Mouse (Mus musculus) lung, embryonic 15.5 days (tissue): ENCODE measurements at regions not wholly inside any gene's neighbourhood (a gene's known extent, or its start where the extent isn't known, plus 50 kb on each side); places are given as distances from the start of the nearest gene placed in this dataset.

Experiments used
- ATAC-seq: fragments of 200-750 bp; cut with Nextera tagmentation; 2 replicates; pipeline ENCODE4 v1.8.0; 2017; ENCODE audit warnings: moderate number of reproducible peaks, borderline replicate concordance; ENCODE audit not compliant: low FRiP score, low TSS enrichment; ENCODE audit errors: extremely low read depth
- H3K27ac ChIP-seq: fragments of 300-500 bp; sonication (generic); 2 replicates; pipeline ENCODE4 v1.5.1; 2015; ENCODE audit warnings: moderate library complexity, mild to moderate bottlenecking, inconsistent platforms
- H3K27me3 ChIP-seq: fragments of 300-500 bp; sonication (generic); 2 replicates; pipeline ENCODE4 v1.6.1; 2015; ENCODE audit warnings: inconsistent platforms
- H3K36me3 ChIP-seq: fragments of 300-500 bp; sonication (generic); 2 replicates; pipeline ENCODE4 v1.6.1; 2015; ENCODE audit warnings: inconsistent platforms
- H3K4me1 ChIP-seq: fragments of 300-500 bp; sonication (generic); 2 replicates; pipeline ENCODE4 v1.6.1; 2015; ENCODE audit warnings: inconsistent platforms
- H3K4me2 ChIP-seq: fragments of 300-500 bp; sonication (generic); 2 replicates; pipeline ENCODE4 v1.6.1; 2015; ENCODE audit warnings: inconsistent platforms, mild to moderate bottlenecking, moderate library complexity
- H3K4me3 ChIP-seq: fragments of 300-500 bp; sonication (generic); 2 replicates; pipeline ENCODE4 v1.5.1; 2015; ENCODE audit warnings: mild to moderate bottlenecking, inconsistent platforms
- H3K9ac ChIP-seq: fragments of 300-500 bp; sonication (generic); 2 replicates; pipeline ENCODE4 v1.6.1; 2015; ENCODE audit warnings: inconsistent platforms
- H3K9me3 ChIP-seq: fragments of 300-500 bp; sonication (generic); 2 replicates; pipeline ENCODE4 v1.6.1; 2016; ENCODE audit warnings: inconsistent platforms
- WGBS: fragments of 180-500 bp; shearing (Covaris S2); methylation state at CpG from one replicate; pipeline ENCODE4 v1.1.7; 2015; 5-methylcytosine and 5-hydroxymethylcytosine counted together

GRCm38 (mm10) chr15:97499240-97499639, 206.4 kb downstream of the Rpap3 start:
- H3K9ac ChIP-seq = no peak overlapping the region
- no peak overlapping the region for H3K27ac ChIP-seq
- no peaks in the 10 kb centered on the region for H3K36me3 ChIP-seq
- WGBS = 68% methylated on average over 5 of the region's 5 CpGs
- H3K4me2 ChIP-seq = no peak overlapping the region
- H3K4me3 ChIP-seq = no peak overlapping the region
- no peak for ATAC-seq
- no peaks in the 10 kb centered on the region for H3K4me1 ChIP-seq
- H3K9me3 ChIP-seq = no peaks in the 10 kb centered on the region
- H3K27me3 ChIP-seq = no peaks in the 10 kb centered on the region

- Histone ChIP-seq H3K9me3 (no peaks in the 10 kb centered on the region), H3K4me1 (no peaks in the 10 kb centered on the region), H3K27me3 (no peaks in the 10 kb centered on the region), H3K4me2 (no peak overlapping the region), H3K9ac (no peak overlapping the region), H3K27ac (no peak overlapping the region), H3K36me3 (no peaks in the 10 kb centered on the region), H3K4me3 (no peak overlapping the region)
- WGBS = 83% methylated on average over 3 of the region's 3 CpGs
- ATAC-seq = no peak
Measured at GRCm38 (mm10) chr15:97498375-97498774, 207.2 kb downstream of the Rpap3 start.

- Histone ChIP-seq H3K4me2 (no peak overlapping the region), H3K36me3 (no peaks in the 10 kb centered on the region), H3K27ac (no peak overlapping the region), H3K9me3 (no peaks in the 10 kb centered on the region), H3K4me1 (no peaks in the 10 kb centered on the region), H3K27me3 (no peaks in the 10 kb centered on the region), H3K9ac (no peak overlapping the region), H3K4me3 (no peak overlapping the region)
- ATAC-seq = no peak
- 93% methylated on average over 3 of the region's 3 CpGs for WGBS
Measured at GRCm38 (mm10) chr15:97496026-97496425, 209.6 kb downstream of the Rpap3 start.

- Histone ChIP-seq H3K9me3 (no peaks in the 10 kb centered on the region), H3K4me1 (no peaks in the 10 kb centered on the region), H3K4me3 (no peak overlapping the region), H3K36me3 (no peaks in the 10 kb centered on the region), H3K27ac (no peak overlapping the region), H3K4me2 (no peak overlapping the region), H3K27me3 (no peaks in the 10 kb centered on the region), H3K9ac (no peak overlapping the region)
- WGBS = 79% methylated on average over 5 of the region's 5 CpGs
- no peak for ATAC-seq
Measured at GRCm38 (mm10) chr15:97493340-97493739, 212.3 kb downstream of the Rpap3 start.

- 78% methylated on average over 7 of the region's 7 CpGs for WGBS
- no peak overlapping the region for H3K4me3 ChIP-seq
- H3K27ac ChIP-seq = no peak overlapping the region
- no peak for ATAC-seq
- H3K27me3 ChIP-seq = no peaks in the 10 kb centered on the region
- H3K9me3 ChIP-seq = no peaks in the 10 kb centered on the region
- no peak overlapping the region for H3K9ac ChIP-seq
- no peaks in the 10 kb centered on the region for H3K4me1 ChIP-seq
- no peak overlapping the region for H3K4me2 ChIP-seq
- no peaks in the 10 kb centered on the region for H3K36me3 ChIP-seq
Measured at GRCm38 (mm10) chr15:97491796-97492195, 213.8 kb downstream of the Rpap3 start.

GRCm38 (mm10) chr15:97487425-97487824, 218.2 kb downstream of the Rpap3 start:
- no peak overlapping the region for H3K4me2 ChIP-seq
- WGBS = 87% methylated on average over 2 of the region's 2 CpGs
- H3K4me1 ChIP-seq = no peaks in the 10 kb centered on the region
- H3K9me3 ChIP-seq = no peaks in the 10 kb centered on the region
- no peak overlapping the region for H3K4me3 ChIP-seq
- no peaks in the 10 kb centered on the region for H3K36me3 ChIP-seq
- no peak overlapping the region for H3K27ac ChIP-seq
- H3K9ac ChIP-seq = no peak overlapping the region
- H3K27me3 ChIP-seq = no peaks in the 10 kb centered on the region
- no peak for ATAC-seq

- peak overlapping the region; percentile 40 for H3K4me2 ChIP-seq
- no peaks in the 10 kb centered on the region for H3K27me3 ChIP-seq
- H3K27ac ChIP-seq = peak overlapping the region; percentile 71
- peak; percentile 65; the same call in 1 of the 2 replicates for ATAC-seq
- WGBS = 62% methylated on average over 15 of the region's 15 CpGs
- H3K4me3 ChIP-seq = no peak overlapping the region
- peaks cover 4% of the 10 kb centered on the region; the same call in 1 of the 2 replicates for H3K4me1 ChIP-seq
- H3K36me3 ChIP-seq = no peaks in the 10 kb centered on the region
- H3K9ac ChIP-seq = no peak overlapping the region
- no peaks in the 10 kb centered on the region for H3K9me3 ChIP-seq
Measured at GRCm38 (mm10) chr15:97471986-97472779, 225.1 kb upstream of the Amigo2 start.

- Histone ChIP-seq H3K4me1 (peaks cover 4% of the 10 kb centered on the region; the same call in 1 of the 2 replicates), H3K36me3 (no peaks in the 10 kb centered on the region), H3K9ac (no peak overlapping the region), H3K4me2 (peak overlapping the region; percentile 40), H3K4me3 (no peak overlapping the region), H3K27me3 (no peaks in the 10 kb centered on the region), H3K9me3 (no peaks in the 10 kb centered on the region), H3K27ac (peak overlapping the region; percentile 71)
- no peak for ATAC-seq
- WGBS = 66% methylated on average over 4 of the region's 4 CpGs
Measured at GRCm38 (mm10) chr15:97471476-97471875, 224.4 kb upstream of the Amigo2 start.

- H3K9me3 ChIP-seq = no peaks in the 10 kb centered on the region
- no peak for ATAC-seq
- H3K4me3 ChIP-seq = no peak overlapping the region
- no peak overlapping the region for H3K4me2 ChIP-seq
- H3K27ac ChIP-seq = no peak overlapping the region
- no peaks in the 10 kb centered on the region for H3K36me3 ChIP-seq
- peaks cover 4% of the 10 kb centered on the region; the same call in 1 of the 2 replicates for H3K4me1 ChIP-seq
- no peak overlapping the region for H3K9ac ChIP-seq
- WGBS = 75% methylated on average over 19 of the region's 19 CpGs
- H3K27me3 ChIP-seq = no peaks in the 10 kb centered on the region
Measured at GRCm38 (mm10) chr15:97469684-97470344, 222.7 kb upstream of the Amigo2 start.

- Histone ChIP-seq H3K27me3 (no peaks in the 10 kb centered on the region), H3K4me1 (peaks cover 4% of the 10 kb centered on the region; the same call in 1 of the 2 replicates), H3K9me3 (no peaks in the 10 kb centered on the region), H3K36me3 (no peaks in the 10 kb centered on the region), H3K4me2 (no peak overlapping the region), H3K27ac (no peak overlapping the region), H3K4me3 (no peak overlapping the region), H3K9ac (no peak overlapping the region)
- WGBS = 69% methylated on average over 23 of the region's 23 CpGs
- no peak for ATAC-seq
Measured at GRCm38 (mm10) chr15:97468732-97469683, 221.9 kb upstream of the Amigo2 start.

- peaks cover 4% of the 10 kb centered on the region; the same call in 1 of the 2 replicates for H3K4me1 ChIP-seq
- H3K4me2 ChIP-seq = no peak overlapping the region
- no peaks in the 10 kb centered on the region for H3K27me3 ChIP-seq
- H3K36me3 ChIP-seq = no peaks in the 10 kb centered on the region
- no peak overlapping the region for H3K4me3 ChIP-seq
- no peaks in the 10 kb centered on the region for H3K9me3 ChIP-seq
- no peak for ATAC-seq
- no peak overlapping the region for H3K27ac ChIP-seq
- WGBS = 63% methylated on average over 18 of the region's 18 CpGs
- H3K9ac ChIP-seq = no peak overlapping the region
Measured at GRCm38 (mm10) chr15:97467781-97468485, 220.8 kb upstream of the Amigo2 start.
